Mouse (Mus musculus): ENCODE data around the gene Dcdc2b. TPM values are rescaled to one million over a fixed set of nuclear protein-coding genes. Genes with fewer than 3 reads are reported as not detected.

Dcdc2b gene
- polyA plus RNA-seq, 1 experiment from 2014 or later = 2.3 TPM

Other genes starting within 250 kb of the Dcdc2b start
- gene Zbtb8a, start 236.1 kb downstream of the Dcdc2b start, polyA plus RNA-seq (2016; fragmentation: Nextera tagmentation; extraction: Ambion mirVana) = 9.9 and 10.8 TPM in 2 replicates
- gene Zbtb8b, start 173.4 kb downstream of the Dcdc2b start, polyA plus RNA-seq (2016; fragmentation: Nextera tagmentation; extraction: Ambion mirVana) = 3.5 TPM in 2 replicates
- gene Bsdc1, start 152.7 kb downstream of the Dcdc2b start, polyA plus RNA-seq (2016; fragmentation: Nextera tagmentation; extraction: Ambion mirVana) = 28.5 and 29.2 TPM in 2 replicates
- gene Tssk3, start 123.2 kb downstream of the Dcdc2b start, polyA plus RNA-seq (2016; fragmentation: Nextera tagmentation; extraction: Ambion mirVana) = not detected in 2 replicates
- gene Fam229a, start 123.1 kb downstream of the Dcdc2b start, polyA plus RNA-seq (2016; fragmentation: Nextera tagmentation; extraction: Ambion mirVana) = 0.32 TPM in 1 of 2 replicates, not detected in the other
- gene Marcksl1, start 100.7 kb downstream of the Dcdc2b start, polyA plus RNA-seq (2016; fragmentation: Nextera tagmentation; extraction: Ambion mirVana) = 1,543 and 1,552 TPM in 2 replicates
- gene Hdac1, start 71.5 kb downstream of the Dcdc2b start, polyA plus RNA-seq (2016; fragmentation: Nextera tagmentation; extraction: Ambion mirVana) = 246 and 251 TPM in 2 replicates
- gene Lck, start 40.6 kb downstream of the Dcdc2b start, polyA plus RNA-seq (2016; fragmentation: Nextera tagmentation; extraction: Ambion mirVana) = 10.8 and 12.6 TPM in 2 replicates
- gene Fam167b, start 35.7 kb downstream of the Dcdc2b start, polyA plus RNA-seq (2016; fragmentation: Nextera tagmentation; extraction: Ambion mirVana) = 3.6 and 5.1 TPM in 2 replicates
- gene Eif3i, start 13.6 kb downstream of the Dcdc2b start, polyA plus RNA-seq (2016; fragmentation: Nextera tagmentation; extraction: Ambion mirVana) = 257 and 260 TPM in 2 replicates
- 180 TPM in 2 replicates for gene Tmem234, start 13.6 kb downstream of the Dcdc2b start, polyA plus RNA-seq (2016; fragmentation: Nextera tagmentation; extraction: Ambion mirVana)
- 29.8 and 33.0 TPM in 2 replicates for gene Iqcc, start 4.8 kb upstream of the Dcdc2b start, polyA plus RNA-seq (2016; fragmentation: Nextera tagmentation; extraction: Ambion mirVana)
- gene Ccdc28b, start 9.7 kb upstream of the Dcdc2b start, polyA plus RNA-seq (2016; fragmentation: Nextera tagmentation; extraction: Ambion mirVana) = 63.7 and 66.7 TPM in 2 replicates
- gene Txlna, start 26.8 kb upstream of the Dcdc2b start, polyA plus RNA-seq (2016; fragmentation: Nextera tagmentation; extraction: Ambion mirVana) = 100 TPM in 2 replicates
- 14.4 and 15.3 TPM in 2 replicates for gene Kpna6, start 58.5 kb upstream of the Dcdc2b start, polyA plus RNA-seq (2016; fragmentation: Nextera tagmentation; extraction: Ambion mirVana)
- 16.5 and 18.7 TPM in 2 replicates for gene Tmem39b, start 82.6 kb upstream of the Dcdc2b start, polyA plus RNA-seq (2016; fragmentation: Nextera tagmentation; extraction: Ambion mirVana)
- gene Khdrbs1, start 128.0 kb upstream of the Dcdc2b start, polyA plus RNA-seq (2016; fragmentation: Nextera tagmentation; extraction: Ambion mirVana) = 191 and 204 TPM in 2 replicates
- 306 and 332 TPM in 2 replicates for gene Ptp4a2, start 197.0 kb upstream of the Dcdc2b start, polyA plus RNA-seq (2016; fragmentation: Nextera tagmentation; extraction: Ambion mirVana)

Data from embryonic facial prominence, embryonic 12.5 days (tissue).